Mouse (Mus musculus): ENCODE results near the gene Slc9a8. TPM values are rescaled to one million over a fixed set of nuclear protein-coding genes. Genes with fewer than 3 reads are reported as not detected.

Gene Slc9a8
- polyA plus RNA-seq, 1 experiment from 2014 or later: 27.1 TPM

DNA sequence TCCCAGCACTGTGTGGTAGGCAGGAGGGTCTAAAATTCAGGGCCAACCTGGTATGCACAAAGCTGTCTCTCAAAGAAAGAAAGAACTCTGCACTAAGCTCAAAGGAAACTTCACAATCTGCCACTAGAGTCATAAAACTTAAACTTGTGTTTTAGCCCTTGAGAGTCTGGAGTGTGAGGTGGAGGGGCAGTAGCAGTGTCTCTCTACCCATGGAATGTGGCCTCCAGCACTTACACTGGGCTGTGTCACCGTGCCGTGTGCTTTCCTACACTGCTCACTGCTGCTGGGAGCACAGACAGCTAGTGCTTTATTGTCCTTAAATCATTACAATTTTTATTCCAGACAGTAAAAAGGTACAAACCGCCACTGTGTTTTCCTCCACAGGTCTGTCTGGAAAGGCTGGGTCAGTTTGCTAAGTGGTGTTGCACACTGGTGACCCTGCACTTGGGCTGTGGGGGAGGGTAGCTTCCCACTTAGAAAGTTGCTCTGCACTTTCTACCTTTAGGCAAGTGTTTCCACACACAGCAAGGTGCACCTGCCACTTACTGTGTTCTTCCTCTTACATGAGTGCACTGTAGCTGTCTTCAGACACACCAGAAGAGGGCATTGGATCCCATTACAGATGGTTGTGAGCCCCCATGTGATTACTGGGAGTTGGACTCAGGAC, 86.3 kb downstream of the Slc9a8 start:
- Histone ChIP-seq H3K4me3 (replicated peaks) (no peak overlapping the region), H3K4me2 (no peak overlapping the region), H3K36me3 (peaks cover 65% of the 10 kb centered on the region), H3K9ac (no peak overlapping the region), H3K27ac (no peak overlapping the region), H3K9me3 (replicated peaks) (no peaks in the 10 kb centered on the region), H3K4me1 (peaks cover 21% of the 10 kb centered on the region), H3K27me3 (no peaks in the 10 kb centered on the region)
- 79% methylated on average over 3 of the region's 3 CpGs for WGBS
- no peak for ATAC-seq (replicated peaks; ENCODE audit: low FRiP score)

DNA sequence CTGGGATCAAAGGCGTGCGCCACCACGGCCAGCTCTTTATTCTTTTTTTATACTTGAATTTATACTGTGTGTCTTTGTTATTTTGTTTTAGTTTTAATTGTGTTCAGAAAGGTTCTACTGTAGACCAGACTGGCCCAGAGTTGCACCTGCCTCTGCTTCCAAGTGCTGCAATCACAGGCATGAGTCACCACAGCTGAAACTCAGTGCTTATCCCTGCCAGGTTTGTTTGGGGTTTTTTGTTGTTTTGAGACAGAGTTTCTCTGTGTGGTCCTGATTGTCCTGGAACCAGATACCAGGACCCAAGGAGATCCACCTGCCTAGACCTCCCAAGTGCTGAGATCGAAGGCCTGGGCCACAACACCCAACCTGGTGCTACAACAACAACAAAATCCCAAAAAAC, 87.1 kb downstream of the Slc9a8 start:
- H3K9ac ChIP-seq: no peak overlapping the region
- peaks cover 18% of the 10 kb centered on the region for H3K4me1 ChIP-seq
- no peak overlapping the region for H3K4me2 ChIP-seq
- no peak for ATAC-seq (replicated peaks; ENCODE audit: low FRiP score)
- H3K27ac ChIP-seq: no peak overlapping the region
- no peaks in the 10 kb centered on the region for H3K9me3 ChIP-seq (replicated peaks)
- 95% methylated on average over 4 of the region's 4 CpGs for WGBS
- H3K4me3 ChIP-seq (replicated peaks): no peak overlapping the region
- H3K36me3 ChIP-seq: peaks cover 72% of the 10 kb centered on the region
- no peaks in the 10 kb centered on the region for H3K27me3 ChIP-seq

DNA sequence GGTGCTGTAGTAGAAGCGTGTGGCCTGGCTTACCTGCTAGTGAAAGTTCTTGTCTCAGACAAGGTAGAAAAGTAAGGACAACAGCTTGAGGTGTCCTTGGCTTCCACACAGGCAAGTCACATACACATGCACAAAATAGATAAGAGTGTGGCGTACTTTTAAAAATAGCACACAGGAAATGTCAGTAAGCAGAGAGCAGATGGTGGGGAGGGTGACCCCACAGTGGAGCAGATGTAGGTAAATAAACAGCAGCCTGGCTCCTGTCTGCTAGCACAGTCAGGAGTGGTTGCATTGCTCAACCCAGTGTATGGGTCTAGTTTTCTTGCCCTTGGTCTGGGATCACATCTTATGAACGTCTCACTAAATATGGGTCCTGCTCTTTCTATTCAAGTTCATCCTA, 89.0 kb downstream of the Slc9a8 start:
- H3K27ac ChIP-seq: no peak overlapping the region
- 75% methylated on average over 3 of the region's 3 CpGs for WGBS

DNA sequence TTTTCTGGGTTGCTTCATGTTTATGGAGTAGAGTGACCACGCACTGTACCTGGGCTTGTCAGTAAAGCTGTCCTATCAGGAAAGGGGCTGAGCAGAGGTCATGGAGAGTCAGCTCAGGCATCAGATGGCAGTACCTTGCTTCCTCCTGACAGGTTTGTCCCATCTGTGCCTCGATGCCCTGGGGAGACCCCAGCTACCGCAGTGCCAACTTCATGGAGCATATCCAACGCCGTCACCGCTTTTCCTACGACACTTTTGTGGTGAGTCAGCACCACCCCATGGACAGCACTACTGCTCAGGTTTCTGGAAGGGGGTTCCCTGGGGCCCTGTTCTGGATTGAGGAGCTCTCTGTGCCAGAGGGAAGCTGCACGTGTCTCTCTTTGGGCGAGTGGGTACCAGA, 90.9 kb downstream of the Slc9a8 start:
- H3K27me3 ChIP-seq: no peaks in the 10 kb centered on the region
- H3K27ac ChIP-seq: no peak overlapping the region
- H3K4me2 ChIP-seq: no peak overlapping the region
- no peak overlapping the region for H3K4me3 ChIP-seq (replicated peaks)
- WGBS: 97% methylated on average over 9 of the region's 9 CpGs
- no peak for ATAC-seq (replicated peaks; ENCODE audit: low FRiP score)
- H3K9ac ChIP-seq: no peak overlapping the region
- no peaks in the 10 kb centered on the region for H3K4me1 ChIP-seq
- no peaks in the 10 kb centered on the region for H3K9me3 ChIP-seq (replicated peaks)
- H3K36me3 ChIP-seq: peaks cover 99% of the 10 kb centered on the region

More for the DNA sequence above, 89.0 kb downstream of the Slc9a8 start:
- peaks cover 91% of the 10 kb centered on the region for H3K36me3 ChIP-seq
- H3K9me3 ChIP-seq (replicated peaks): no peaks in the 10 kb centered on the region
- H3K9ac ChIP-seq: no peak overlapping the region
- H3K4me2 ChIP-seq: no peak overlapping the region
- no peak overlapping the region for H3K4me3 ChIP-seq (replicated peaks)
- H3K4me1 ChIP-seq: peaks cover 2% of the 10 kb centered on the region
- H3K27me3 ChIP-seq: no peaks in the 10 kb centered on the region
- ATAC-seq (replicated peaks; ENCODE audit: low FRiP score): no peak

DNA sequence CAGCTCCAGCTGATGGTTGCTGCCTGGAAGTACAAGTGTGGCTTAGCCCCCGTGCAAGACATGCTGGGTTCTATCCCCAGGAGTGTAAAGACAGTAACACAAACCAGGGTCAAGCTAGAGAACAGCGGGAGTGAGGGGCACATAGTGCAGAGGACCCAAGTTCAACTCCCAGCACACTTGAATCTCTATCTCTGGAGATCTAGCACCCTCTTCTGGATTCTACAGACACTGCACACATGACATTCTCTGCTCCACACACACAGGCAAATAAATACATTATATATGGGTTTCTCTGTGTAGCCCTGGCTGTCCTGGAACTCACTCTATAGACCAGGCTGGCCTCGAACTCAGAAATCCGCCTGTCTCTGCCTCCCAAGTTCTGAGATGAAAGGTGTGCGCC, 91.5 kb downstream of the Slc9a8 start:
- 90% methylated on average over 5 of the region's 5 CpGs for WGBS
- Histone ChIP-seq H3K9me3 (replicated peaks) (no peaks in the 10 kb centered on the region), H3K36me3 (peaks cover 99% of the 10 kb centered on the region), H3K9ac (no peak overlapping the region), H3K4me2 (no peak overlapping the region), H3K4me1 (no peaks in the 10 kb centered on the region), H3K4me3 (replicated peaks) (no peak overlapping the region), H3K27ac (no peak overlapping the region), H3K27me3 (no peaks in the 10 kb centered on the region)
- no peak for ATAC-seq (replicated peaks; ENCODE audit: low FRiP score)

DNA sequence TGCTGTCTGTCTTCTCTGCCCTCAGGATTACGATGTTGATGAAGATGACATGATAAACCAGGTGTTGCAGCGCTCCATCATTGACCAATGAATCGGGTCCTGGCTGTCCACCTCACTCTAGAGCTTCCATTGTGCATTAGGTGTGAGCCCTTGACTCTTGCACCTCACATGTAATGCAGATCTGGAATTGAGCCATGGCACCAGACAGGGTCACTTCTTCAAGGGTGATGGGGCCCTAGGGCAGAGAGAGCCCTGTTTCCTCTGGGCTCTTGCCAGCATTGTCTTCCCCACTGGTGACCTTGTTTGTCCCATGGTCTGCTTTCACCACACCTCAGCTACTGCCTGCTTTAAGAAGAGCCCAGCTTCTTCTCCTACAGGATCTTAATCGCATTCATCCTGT, 93.1 kb downstream of the Slc9a8 start:
- 91% methylated on average over 4 of the region's 4 CpGs for WGBS
- no peak for ATAC-seq (replicated peaks; ENCODE audit: low FRiP score)

DNA sequence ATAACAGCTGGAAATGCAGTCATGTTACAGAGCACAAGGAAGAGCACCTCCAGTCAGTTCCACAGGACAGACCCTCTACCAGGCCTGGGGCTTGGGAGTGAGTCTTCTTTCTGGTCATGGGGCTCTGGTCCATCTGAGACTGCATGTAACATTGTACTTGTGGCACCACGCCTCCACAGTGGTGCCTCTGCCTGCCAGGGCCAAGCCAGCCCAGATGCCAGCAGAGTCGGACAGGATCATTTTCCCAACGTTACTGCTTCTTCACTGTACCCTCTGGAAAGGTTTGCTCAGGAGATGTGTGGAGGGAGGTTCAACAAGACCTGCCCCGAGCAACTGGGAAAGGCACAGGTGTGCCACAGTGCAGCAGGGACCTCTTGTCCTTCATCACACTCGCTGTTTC, 94.2 kb downstream of the Slc9a8 start:
- no peak overlapping the region for H3K4me2 ChIP-seq
- H3K27me3 ChIP-seq: no peaks in the 10 kb centered on the region
- WGBS: 92% methylated on average over 5 of the region's 5 CpGs
- no peaks in the 10 kb centered on the region for H3K9me3 ChIP-seq (replicated peaks)
- no peak overlapping the region for H3K27ac ChIP-seq
- H3K4me3 ChIP-seq (replicated peaks): no peak overlapping the region
- peaks cover 87% of the 10 kb centered on the region for H3K36me3 ChIP-seq
- no peak overlapping the region for H3K9ac ChIP-seq
- no peak for ATAC-seq (replicated peaks; ENCODE audit: low FRiP score)
- H3K4me1 ChIP-seq: no peaks in the 10 kb centered on the region

More for the DNA sequence above, 93.1 kb downstream of the Slc9a8 start:
- Histone ChIP-seq H3K9ac (no peak overlapping the region), H3K27me3 (no peaks in the 10 kb centered on the region), H3K27ac (no peak overlapping the region), H3K9me3 (replicated peaks) (no peaks in the 10 kb centered on the region), H3K36me3 (peaks cover 90% of the 10 kb centered on the region), H3K4me1 (no peaks in the 10 kb centered on the region), H3K4me2 (no peak overlapping the region), H3K4me3 (replicated peaks) (no peak overlapping the region)

DNA sequence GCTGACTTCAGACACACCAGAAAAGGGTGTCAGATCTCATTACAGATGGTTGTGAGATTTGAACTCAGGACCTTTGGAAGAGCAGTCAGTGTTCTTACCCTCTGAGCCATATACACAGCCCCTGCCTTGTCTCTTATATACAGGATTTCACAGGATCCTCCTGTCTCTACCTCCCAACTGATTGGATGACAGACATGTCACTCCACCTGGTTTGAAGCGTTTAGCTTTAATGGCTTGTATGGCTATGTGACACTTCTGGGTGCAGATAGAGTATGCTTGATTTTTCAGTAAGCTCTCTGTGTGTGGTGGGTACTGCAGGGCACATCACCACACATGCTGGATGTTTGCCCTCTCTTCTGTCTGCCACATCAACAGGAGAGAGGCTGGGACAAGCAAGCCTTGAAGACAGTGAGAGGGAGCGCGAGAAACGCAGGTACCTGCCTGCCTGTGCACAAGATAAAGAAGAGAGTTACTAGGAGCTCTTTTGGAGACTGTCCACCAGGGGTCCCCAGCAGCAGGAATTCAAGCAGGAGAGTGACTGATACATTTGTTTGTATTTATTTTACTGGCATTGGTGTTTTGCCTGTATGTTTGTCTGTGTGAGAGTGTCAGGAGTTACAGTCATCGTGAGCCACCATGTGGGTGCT, 98.2 kb downstream of the Slc9a8 start:
- H3K4me1 ChIP-seq: no peaks in the 10 kb centered on the region
- no peak overlapping the region for H3K27ac ChIP-seq
- no peak for ATAC-seq (replicated peaks; ENCODE audit: low FRiP score)
- no peaks in the 10 kb centered on the region for H3K27me3 ChIP-seq
- H3K9me3 ChIP-seq (replicated peaks): no peaks in the 10 kb centered on the region
- H3K4me3 ChIP-seq (replicated peaks): no peak overlapping the region
- 89% methylated on average over 5 of the region's 5 CpGs for WGBS
- H3K4me2 ChIP-seq: no peak overlapping the region
- H3K36me3 ChIP-seq: peaks cover 46% of the 10 kb centered on the region
- no peak overlapping the region for H3K9ac ChIP-seq

Other genes starting within 250 kb of the Slc9a8 start
- 0.95 and 1.9 TPM in 2 replicates for gene Kcnb1, start 231.6 kb upstream of the Slc9a8 start, polyA plus RNA-seq (2015; fragmentation: Nextera tagmentation; extraction: Ambion mirVana)
- gene Ptgis, start 181.1 kb upstream of the Slc9a8 start, polyA plus RNA-seq (2015; fragmentation: Nextera tagmentation; extraction: Ambion mirVana): 18.7 and 21.1 TPM in 2 replicates
- gene B4galt5, start 72.5 kb upstream of the Slc9a8 start, polyA plus RNA-seq (2015; fragmentation: Nextera tagmentation; extraction: Ambion mirVana): 9.6 and 12.7 TPM in 2 replicates
- gene Rnf114, start 70.9 kb downstream of the Slc9a8 start, polyA plus RNA-seq (2015; fragmentation: Nextera tagmentation; extraction: Ambion mirVana): 89.9 and 91.9 TPM in 2 replicates
- 17.8 and 17.9 TPM in 2 replicates for gene Spata2, start 71.2 kb downstream of the Slc9a8 start, polyA plus RNA-seq (2015; fragmentation: Nextera tagmentation; extraction: Ambion mirVana)
- gene Snai1, start 116.5 kb downstream of the Slc9a8 start, polyA plus RNA-seq (2015; fragmentation: Nextera tagmentation; extraction: Ambion mirVana): 34.3 and 37.7 TPM in 2 replicates
- gene Ube2v1, start 210.4 kb downstream of the Slc9a8 start, polyA plus RNA-seq (2015; fragmentation: Nextera tagmentation; extraction: Ambion mirVana): 284 and 313 TPM in 2 replicates
- gene Gm20431, start 239.8 kb downstream of the Slc9a8 start, polyA plus RNA-seq (2015; fragmentation: Nextera tagmentation; extraction: Ambion mirVana): 12.1 and 12.8 TPM in 2 replicates

Data from kidney, embryonic 15.5 days (tissue).